ENCODE assay signal across 25 mouse cellular contexts in the genomic region with DNA sequence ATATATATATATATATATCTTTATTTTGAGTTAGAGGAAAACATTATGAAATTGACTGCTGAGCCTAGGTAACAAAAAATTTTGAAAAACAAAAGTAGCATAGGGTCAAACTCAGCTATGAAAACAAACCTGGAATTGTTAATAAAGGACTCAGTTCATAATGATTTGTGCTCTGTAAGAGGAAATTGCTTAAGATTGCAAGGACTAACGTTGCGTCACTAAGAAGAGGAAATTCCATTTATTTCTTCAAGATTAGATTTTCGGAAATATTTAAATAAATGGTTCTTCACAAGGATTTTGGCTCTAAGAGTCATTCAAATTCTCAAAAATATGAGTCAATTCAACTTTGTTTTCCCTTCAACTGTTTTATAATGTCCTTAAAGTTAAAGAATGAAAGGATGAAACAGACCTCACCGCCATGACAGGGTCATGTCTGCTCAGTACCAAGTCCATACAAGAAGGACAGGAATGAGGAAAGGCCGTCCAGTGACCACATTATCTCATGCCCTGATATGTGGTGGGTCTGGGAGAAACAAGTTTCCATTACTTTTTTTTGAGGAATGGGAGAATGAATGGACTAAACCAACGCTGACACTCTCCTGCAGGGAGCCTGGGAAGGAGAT. TPM values are rescaled to one million over a fixed set of nuclear protein-coding genes. Genes with fewer than 3 reads are reported as not detected.
DNase-seq lines count a peak whose midpoint lies in the region; ATAC-seq and TF ChIP-seq lines count a peak whose summit lies in the region.
"Had no signal": no experiment of that assay in that cellular context is flagged by ENCODE, and none has a peak within 500 bp of the region (broad histone marks: within the 10 kb centered on the region; RNA-seq: fewer than 3 reads in every experiment).

No protein-coding gene starts in this region.

- TF ChIP-seq EP300 in lung, postnatal 0 days (IDR thresholded peaks at IDR 0.05): no peak

- DNase-seq in heart, postnatal 14 days: no peak
- DNase-seq in liver, adult 2 months (ENCODE audit: extremely low read depth, low read depth, low spot score): peak; percentile 9
- peak; percentile 13 for DNase-seq in lung, postnatal 0 days (ENCODE audit: low spot score)
- no peak for DNase-seq in lung, postnatal 14 days
- DNase-seq in thymus, adult 18-20 months: no peak
- DNase-seq: adrenal gland, adult 2 months; adrenal gland, postnatal 10 days; adrenal gland, postnatal 25 days; cerebellum, adult 11 months; cerebellum, adult 18-20 months; cerebellum, adult 8-10 months; cerebellum, adult 9-11 months; cerebellum, postnatal 14 days; cerebellum, postnatal 36 days; embryo, embryonic 11 days had no signal

- no peak overlapping the region for H3K4me3 ChIP-seq in heart, embryonic 12.5 days
- H3K4me3 ChIP-seq in liver, adult 2 months (ENCODE audit: insufficient read depth, low read depth, low read length): no peak overlapping the region
- no peak overlapping the region for H3K4me3 ChIP-seq in liver, embryonic 12.5 days
- H3K4me3 ChIP-seq in lung, postnatal 0 days (ENCODE audit: low read depth, low read length): no peak overlapping the region
- H3K4me3 ChIP-seq: embryonic facial prominence, embryonic 13.5 days; embryonic facial prominence, embryonic 15.5 days; erythroblast, embryonic 14.5 days; forebrain, embryonic 13.5 days; forebrain, embryonic 15.5 days had no signal

- TF ChIP-seq CTCF in liver, adult 2 months (IDR thresholded peaks at IDR 0.05; ENCODE audit: low read depth, low read length): no peak
- TF ChIP-seq CTCF in lung, postnatal 0 days (IDR thresholded peaks at IDR 0.05): no peak

- intact Hi-C loops in heart, postnatal 14 days (cut with DNase I): no loop called here

- peak; percentile 39; the same call in 1 of the 2 replicates for ATAC-seq in heart, embryonic 12.5 days (ENCODE audit: insufficient number of reproducible peaks, low FRiP score)
- no peak for ATAC-seq in liver, embryonic 12.5 days
- ATAC-seq in lung, postnatal 0 days: no peak
- ATAC-seq in granulocyte monocyte progenitor cell, adult 5-6 weeks (replicated peaks; ENCODE audit: poor library complexity, severe bottlenecking): peak; percentile 59
- ATAC-seq: forebrain, embryonic 13.5 days; forebrain, embryonic 15.5 days had no signal

- no peaks in the 10 kb centered on the region for H3K9me3 ChIP-seq in heart, embryonic 12.5 days (replicated peaks)
- no peaks in the 10 kb centered on the region for H3K9me3 ChIP-seq in liver, embryonic 12.5 days (replicated peaks)
- no peaks in the 10 kb centered on the region for H3K9me3 ChIP-seq in lung, postnatal 0 days (ENCODE audit: low read length)
- H3K9me3 ChIP-seq: embryonic facial prominence, embryonic 13.5 days; embryonic facial prominence, embryonic 15.5 days; forebrain, embryonic 13.5 days; forebrain, embryonic 15.5 days had no signal

- H3K79me2 ChIP-seq in liver, adult 2 months (ENCODE audit: control insufficient read depth, insufficient read depth, low read length): no peaks in the 10 kb centered on the region

- no peak overlapping the region for H3K27ac ChIP-seq in heart, embryonic 12.5 days (ENCODE audit: poor library complexity, severe bottlenecking)
- H3K27ac ChIP-seq in liver, adult 2 months (replicated peaks; ENCODE audit: insufficient read depth, low read depth, low read length): no peak overlapping the region
- H3K27ac ChIP-seq in liver, embryonic 12.5 days: no peak overlapping the region
- H3K27ac ChIP-seq in lung, postnatal 0 days (ENCODE audit: low read length): no peak overlapping the region
- H3K27ac ChIP-seq: embryonic facial prominence, embryonic 13.5 days; embryonic facial prominence, embryonic 15.5 days; forebrain, embryonic 13.5 days; forebrain, embryonic 15.5 days had no signal

- H3K4me1 ChIP-seq in heart, embryonic 12.5 days (replicated peaks): no peaks in the 10 kb centered on the region; the same call in 1 of the 2 replicates
- peaks cover 2% of the 10 kb centered on the region; the same call in 1 of the 2 replicates for H3K4me1 ChIP-seq in liver, adult 2 months (ENCODE audit: control insufficient read depth, insufficient read depth, low read length)
- H3K4me1 ChIP-seq in liver, embryonic 12.5 days: no peaks in the 10 kb centered on the region
- no peaks in the 10 kb centered on the region for H3K4me1 ChIP-seq in lung, postnatal 0 days (ENCODE audit: insufficient read depth, low read depth, low read length)
- H3K4me1 ChIP-seq: embryonic facial prominence, embryonic 13.5 days; embryonic facial prominence, embryonic 15.5 days had no signal

- no peak overlapping the region for H3K4me2 ChIP-seq in heart, embryonic 12.5 days
- no peak overlapping the region for H3K4me2 ChIP-seq in liver, embryonic 12.5 days
- no peak overlapping the region for H3K4me2 ChIP-seq in lung, postnatal 0 days (replicated peaks; ENCODE audit: low read depth, low read length)
- H3K4me2 ChIP-seq: embryonic facial prominence, embryonic 13.5 days; embryonic facial prominence, embryonic 15.5 days; forebrain, embryonic 13.5 days; forebrain, embryonic 15.5 days had no signal

- no peaks in the 10 kb centered on the region for H3K36me3 ChIP-seq in heart, embryonic 12.5 days
- no peaks in the 10 kb centered on the region for H3K36me3 ChIP-seq in liver, adult 2 months (ENCODE audit: control insufficient read depth, insufficient read depth, low read length)
- H3K36me3 ChIP-seq in liver, embryonic 12.5 days: no peaks in the 10 kb centered on the region
- H3K36me3 ChIP-seq in lung, postnatal 0 days (ENCODE audit: insufficient read depth, low read length): no peaks in the 10 kb centered on the region
- H3K36me3 ChIP-seq: embryonic facial prominence, embryonic 13.5 days; embryonic facial prominence, embryonic 15.5 days; forebrain, embryonic 15.5 days had no signal

- no peak overlapping the region for H3K9ac ChIP-seq in heart, embryonic 12.5 days
- H3K9ac ChIP-seq in liver, adult 2 months (ENCODE audit: low read depth, low read length): no peak overlapping the region
- H3K9ac ChIP-seq in liver, embryonic 12.5 days: no peak overlapping the region
- H3K9ac ChIP-seq in lung, postnatal 0 days (replicated peaks; ENCODE audit: low read depth): no peak overlapping the region
- H3K9ac ChIP-seq: embryonic facial prominence, embryonic 13.5 days; embryonic facial prominence, embryonic 15.5 days; forebrain, embryonic 13.5 days; forebrain, embryonic 15.5 days had no signal

- H3K27me3 ChIP-seq in heart, embryonic 12.5 days (replicated peaks): no peaks in the 10 kb centered on the region
- H3K27me3 ChIP-seq in liver, adult 2 months (ENCODE audit: control insufficient read depth, insufficient read depth, low read length): no peaks in the 10 kb centered on the region
- H3K27me3 ChIP-seq in liver, embryonic 12.5 days (replicated peaks): no peaks in the 10 kb centered on the region
- no peaks in the 10 kb centered on the region for H3K27me3 ChIP-seq in lung, postnatal 0 days (replicated peaks; ENCODE audit: insufficient read depth, low read length)
- H3K27me3 ChIP-seq: embryonic facial prominence, embryonic 13.5 days; embryonic facial prominence, embryonic 15.5 days; forebrain, embryonic 15.5 days had no signal

- no peak for TF ChIP-seq POLR2A in liver, adult 2 months (IDR thresholded peaks at IDR 0.05; ENCODE audit: extremely low read depth, insufficient read depth, low read length)

- WGBS in heart, embryonic 12.5 days: 57% methylated on average over 6 of the region's 6 CpGs
- 68% methylated on average over 6 of the region's 6 CpGs for WGBS in liver, adult 2 months
- 63% methylated on average over 6 of the region's 6 CpGs for WGBS in liver, embryonic 12.5 days (ENCODE audit: insufficient replicate concordance)
- 70% methylated on average over 6 of the region's 6 CpGs for WGBS in lung, postnatal 0 days

RNA-seq across cellular contexts. Expression of a gene that starts 14.1 kb away (rescaled TPM):
- polyA plus RNA-seq in heart, embryonic 12.5 days (2016; fragmentation: Nextera tagmentation; extraction: Ambion mirVana): 8.7 and 9.4 TPM in 2 replicates
- 1 to 10 TPM; 5.4 to 6.0 TPM for total RNA-seq in heart, postnatal 14 days (2021)
- 0.74 and 1.6 TPM in 2 replicates for total RNA-seq in liver, adult 2 months (2014; rRNA removed)
- polyA plus RNA-seq in liver, adult 2 months (2012; rRNA removed): 0.75 and 1.0 TPM in 2 replicates
- 1.5 and 1.6 TPM in 2 replicates for polyA plus RNA-seq in liver, embryonic 12.5 days (2016; fragmentation: Nextera tagmentation; extraction: Ambion mirVana)
- polyA plus RNA-seq in lung, postnatal 0 days (2015; fragmentation: Nextera tagmentation; extraction: Ambion mirVana): 0.24 and 0.42 TPM in 2 replicates
- not detected in 2 replicates for total RNA-seq in granulocyte monocyte progenitor cell, adult 5-6 weeks (2014; fragmentation: Nextera tagmentation)
- total RNA-seq in granulocyte monocyte progenitor cell, adult 5-6 weeks (2017): not detected in 2 replicates
- total RNA-seq: common myeloid progenitor, adult 5-6 weeks; MEL had no signal
- polyA plus RNA-seq: erythroblast, embryonic 14.5 days had no signal

Comparison
In these comparisons a context has a peak if more than half of its experiments do, and no peak if none do; other contexts are left out.
1. DNase-seq: peak in liver, adult 2 months (single experiment) and lung, postnatal 0 days (single experiment); none in heart, postnatal 14 days (0 of 2), lung, postnatal 14 days (single experiment) and thymus, adult 18-20 months (0 of 2).
2. ATAC-seq: peak in heart, embryonic 12.5 days (single experiment) and granulocyte monocyte progenitor cell, adult 5-6 weeks (single experiment); none in liver, embryonic 12.5 days (single experiment) and lung, postnatal 0 days (single experiment).